Mouse (Mus musculus) C2C12 (cell line): Measurements from ENCODE around the gene Gas2l3. TPM values are rescaled to one million over a fixed set of nuclear protein-coding genes. Genes with fewer than 3 reads are reported as not detected.

Experiments used
- H3K27me3 ChIP-seq: one replicate; pipeline ENCODE4 v1.6.1; 2011; ENCODE audit not compliant: control insufficient read depth, insufficient read depth, insufficient read length
- H3K36me3 ChIP-seq: one replicate; pipeline ENCODE4 v1.6.1; 2011; ENCODE audit not compliant: control insufficient read depth, insufficient read depth
- H3K4me3 ChIP-seq: one replicate; pipeline ENCODE4 v1.5.1; 2011; ENCODE audit warnings: mild to moderate bottlenecking, control low read depth; ENCODE audit not compliant: poor library complexity, insufficient read depth, severe bottlenecking
- H3K79me2 ChIP-seq: one replicate; pipeline ENCODE4 v1.6.1; 2011; ENCODE audit not compliant: control insufficient read depth, insufficient read depth
- H3K79me3 ChIP-seq: one replicate; pipeline ENCODE4 v1.6.1; 2011; ENCODE audit warnings: low read depth, control low read depth
- H3ac ChIP-seq: one replicate; pipeline ENCODE3; 2011; ENCODE audit warnings: low read depth; ENCODE audit not compliant: control insufficient read depth, insufficient read length
- CEBPB ChIP-seq: IDR thresholded peaks from one replicate; pipeline ENCODE4 v1.6.1; 2011; ENCODE audit warnings: low read depth, mild to moderate bottlenecking, control low read depth, moderate library complexity
- CTCF ChIP-seq: IDR thresholded peaks from one replicate; pipeline ENCODE4 v1.5.1; 2011; ENCODE audit not compliant: control insufficient read depth, insufficient read depth, insufficient read length
- FOSL1 ChIP-seq: IDR thresholded peaks from one replicate; pipeline ENCODE4 v1.8.0; 2011; ENCODE audit warnings: mild to moderate bottlenecking, low read length; ENCODE audit not compliant: poor library complexity, insufficient read depth, severe bottlenecking
- MAX ChIP-seq: IDR thresholded peaks from one replicate; pipeline ENCODE4 v1.6.1; 2011; ENCODE audit warnings: mild to moderate bottlenecking, control low read depth
- MYOD1 ChIP-seq: IDR thresholded peaks from one replicate; pipeline ENCODE4 v1.6.1; 2011; ENCODE audit warnings: low read depth; ENCODE audit not compliant: control insufficient read depth, insufficient read length
- MYOG ChIP-seq: IDR thresholded peaks from one replicate; pipeline ENCODE4 v1.6.1; 2011; ENCODE audit not compliant: control insufficient read depth, insufficient read length; ENCODE audit errors: extremely low read depth
- USF1 ChIP-seq: IDR thresholded peaks from one replicate; pipeline ENCODE4 v1.6.1; 2011; ENCODE audit warnings: low read depth, mild to moderate bottlenecking, control low read depth, moderate library complexity
- polyA plus RNA-seq: library from polyadenylated mRNA; unstranded; fragments of >200 nt; fragmentation: generic; extraction: Trizol; gene quantifications from one replicate; pipeline ENCODE4 v1.2.1, GENCODE M21; 2012; ENCODE audit warnings: missing spikeins

Gene Gas2l3
- polyA plus RNA-seq, 1 experiment, result 4.4 TPM

GRCm38 (mm10) chr10:89441961-89442360 lies 1.8 kb downstream of the Gas2l3 start:
- Histone ChIP-seq H3K36me3 (peaks cover 9% of the 10 kb centered on the region), H3K79me3 (peaks cover 21% of the 10 kb centered on the region), H3K4me3 (no peak overlapping the region), H3K79me2 (peaks cover 60% of the 10 kb centered on the region), H3ac (no peak overlapping the region), H3K27me3 (no peaks in the 10 kb centered on the region)
- TF ChIP-seq MYOD1 (no peak), CEBPB (no peak), MYOG (no peak), FOSL1 (no peak), USF1 (no peak), CTCF (no peak), MAX (no peak)

GRCm38 (mm10) chr10:89439380-89439779 lies 4.4 kb downstream of the Gas2l3 start:
- peaks cover 25% of the 10 kb centered on the region for H3K36me3 ChIP-seq
- no peak overlapping the region for H3ac ChIP-seq
- TF ChIP-seq FOSL1 (no peak), CEBPB (no peak), MYOD1 (no peak), MAX (no peak), USF1 (no peak), CTCF (no peak), MYOG (no peak)
- no peak overlapping the region for H3K4me3 ChIP-seq
- peaks cover 21% of the 10 kb centered on the region for H3K79me3 ChIP-seq
- H3K79me2 ChIP-seq, result peaks cover 60% of the 10 kb centered on the region
- H3K27me3 ChIP-seq, result no peaks in the 10 kb centered on the region

GRCm38 (mm10) chr10:89437996-89438395 lies 5.8 kb downstream of the Gas2l3 start:
- Histone ChIP-seq H3K27me3 (no peaks in the 10 kb centered on the region), H3K79me3 (peaks cover 18% of the 10 kb centered on the region), H3K79me2 (peaks cover 55% of the 10 kb centered on the region), H3K36me3 (peaks cover 35% of the 10 kb centered on the region), H3K4me3 (no peak overlapping the region), H3ac (no peak overlapping the region)
- TF ChIP-seq MYOD1 (no peak), USF1 (no peak), MAX (no peak), CEBPB (no peak), FOSL1 (no peak)

GRCm38 (mm10) chr10:89437472-89437871 lies 6.3 kb downstream of the Gas2l3 start:
- Histone ChIP-seq H3K79me2 (peaks cover 51% of the 10 kb centered on the region), H3K27me3 (no peaks in the 10 kb centered on the region), H3K79me3 (peaks cover 17% of the 10 kb centered on the region), H3ac (no peak overlapping the region), H3K4me3 (no peak overlapping the region), H3K36me3 (peaks cover 39% of the 10 kb centered on the region)
- TF ChIP-seq MAX (no peak), USF1 (no peak), MYOD1 (no peak), MYOG (no peak), CEBPB (no peak)

GRCm38 (mm10) chr10:89435920-89436319 lies 7.8 kb downstream of the Gas2l3 start:
- TF ChIP-seq MYOD1 (no peak), CEBPB (no peak), MAX (no peak), MYOG (no peak), CTCF (no peak), USF1 (no peak), FOSL1 (no peak)
- Histone ChIP-seq H3K79me3 (peaks cover 9% of the 10 kb centered on the region), H3K79me2 (peaks cover 36% of the 10 kb centered on the region), H3ac (no peak overlapping the region), H3K4me3 (no peak overlapping the region), H3K27me3 (no peaks in the 10 kb centered on the region), H3K36me3 (peaks cover 48% of the 10 kb centered on the region)

- peaks cover 53% of the 10 kb centered on the region for H3K36me3 ChIP-seq
Observed at GRCm38 (mm10) chr10:89435413-89435812, 8.4 kb downstream of the Gas2l3 start.

More at GRCm38 (mm10) chr10:89435413-89435812, 8.4 kb downstream of the Gas2l3 start:
- H3K27me3 ChIP-seq, result no peaks in the 10 kb centered on the region
- peaks cover 8% of the 10 kb centered on the region for H3K79me3 ChIP-seq
- H3K4me3 ChIP-seq, result no peak overlapping the region
- peaks cover 30% of the 10 kb centered on the region for H3K79me2 ChIP-seq
- no peak overlapping the region for H3ac ChIP-seq
- TF ChIP-seq USF1 (no peak), CEBPB (no peak), CTCF (no peak), MAX (no peak), MYOG (no peak), FOSL1 (no peak), MYOD1 (no peak)
